Mouse (Mus musculus) cerebellum, postnatal 25 days (tissue): Measurements from ENCODE around the gene Adgra1.

ENCODE experiments used
- DNase-seq, 2 experiments: peaks; one replicate each; pipeline ENCODE4 v3.0.0; 2021; ENCODE audit warnings: mixed read lengths in 2 of 2

Adgra1 gene

DNA sequence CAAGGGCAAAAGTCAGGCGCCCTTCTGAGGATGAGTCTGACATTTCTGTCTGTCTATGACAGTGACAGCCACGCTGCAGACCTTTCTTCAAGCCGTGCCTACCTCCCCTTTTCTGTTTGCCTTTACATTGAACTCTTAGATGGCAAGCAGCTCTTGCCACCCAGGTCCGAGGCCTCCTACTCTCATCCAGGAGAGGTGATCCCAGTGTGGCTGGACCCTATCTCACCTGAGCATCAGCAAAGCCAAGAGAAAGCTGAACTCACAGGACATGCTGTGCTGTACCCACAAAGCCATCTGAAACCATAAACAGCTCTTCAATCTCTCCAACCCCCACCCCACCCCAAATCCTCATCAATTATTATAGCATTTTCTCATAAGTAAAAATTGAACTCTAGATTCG, 16.7 kb downstream of the Adgra1 start:
- no peak for DNase-seq

DNA sequence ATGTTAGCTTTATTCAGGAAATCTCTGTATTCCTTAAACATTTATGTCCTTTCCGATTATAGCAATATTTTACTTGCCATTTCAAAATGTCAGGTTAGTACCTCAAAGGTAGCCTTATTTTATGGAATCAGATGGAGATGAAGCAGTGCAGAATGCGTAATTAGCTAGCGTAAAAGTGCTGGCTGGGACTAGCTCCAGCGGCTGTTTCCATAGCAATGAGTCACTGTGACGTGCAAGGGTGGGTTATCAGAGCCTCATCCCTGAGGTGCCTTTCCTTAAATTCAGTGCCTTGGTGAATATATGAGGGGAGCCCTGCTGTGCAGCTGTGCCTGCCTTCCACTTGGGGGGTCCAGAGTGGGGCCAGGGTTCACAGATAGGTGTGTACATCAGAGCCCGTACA, 17.1 kb downstream of the Adgra1 start:
- DNase-seq = no peak

DNA sequence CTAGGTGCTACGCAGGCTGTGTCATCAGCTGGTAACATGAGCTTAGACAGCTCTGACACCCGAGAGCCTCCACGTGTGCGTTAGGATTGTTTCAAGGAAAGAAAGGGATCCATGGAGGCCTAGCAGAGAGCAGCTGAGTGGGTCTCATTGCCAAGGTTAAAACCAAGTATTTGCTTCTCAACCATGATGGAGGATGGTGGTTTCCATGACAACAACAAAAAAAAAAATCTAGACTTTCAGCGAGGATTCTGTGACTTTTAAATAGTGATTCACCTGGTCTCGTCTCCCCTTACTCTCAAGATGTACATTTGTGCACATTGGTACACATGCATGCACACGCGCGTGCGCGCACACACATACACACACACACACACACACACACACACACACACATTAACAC, 21.3 kb downstream of the Adgra1 start:
- no peak for DNase-seq

DNA sequence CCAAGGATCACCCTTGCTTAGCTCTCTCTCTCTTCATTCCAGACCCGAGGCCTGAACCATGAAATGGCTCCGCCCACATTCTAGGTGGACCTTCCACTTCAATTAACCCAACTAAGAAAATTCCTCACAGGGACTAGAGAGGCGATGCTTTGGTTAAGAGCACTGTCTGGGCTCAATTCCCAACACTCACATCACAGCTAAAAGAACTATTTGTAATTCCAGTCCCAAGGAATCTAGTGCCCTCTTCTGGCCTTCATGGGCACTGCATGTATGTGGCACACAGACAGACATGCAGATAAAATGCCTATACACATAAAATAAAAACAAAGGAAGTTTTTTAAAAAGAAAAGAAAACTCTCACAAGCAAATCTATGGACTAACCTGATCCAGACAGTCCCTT, 27.4 kb downstream of the Adgra1 start:
- peak; percentile 76 to 85 for DNase-seq

DNA sequence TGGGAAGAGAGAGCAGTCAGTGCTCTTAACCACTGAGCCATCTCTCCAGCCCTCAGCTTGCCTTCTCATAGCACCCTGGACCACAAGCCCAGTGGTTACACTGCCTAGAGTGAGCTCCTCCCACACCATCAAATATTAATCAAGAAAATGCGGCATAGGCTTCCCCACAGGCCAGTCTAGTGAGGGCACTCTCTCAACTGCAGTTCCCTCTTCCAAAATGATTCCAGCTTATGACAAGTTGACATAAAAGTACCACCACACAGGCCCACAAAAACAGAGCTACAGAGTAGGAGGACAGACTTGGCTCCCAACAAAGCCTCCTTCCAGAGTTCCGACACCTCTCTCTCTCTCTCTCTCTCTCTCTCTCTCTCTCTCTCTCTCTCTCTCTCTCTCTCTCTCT, 29.1 kb downstream of the Adgra1 start:
- no peak for DNase-seq

DNA sequence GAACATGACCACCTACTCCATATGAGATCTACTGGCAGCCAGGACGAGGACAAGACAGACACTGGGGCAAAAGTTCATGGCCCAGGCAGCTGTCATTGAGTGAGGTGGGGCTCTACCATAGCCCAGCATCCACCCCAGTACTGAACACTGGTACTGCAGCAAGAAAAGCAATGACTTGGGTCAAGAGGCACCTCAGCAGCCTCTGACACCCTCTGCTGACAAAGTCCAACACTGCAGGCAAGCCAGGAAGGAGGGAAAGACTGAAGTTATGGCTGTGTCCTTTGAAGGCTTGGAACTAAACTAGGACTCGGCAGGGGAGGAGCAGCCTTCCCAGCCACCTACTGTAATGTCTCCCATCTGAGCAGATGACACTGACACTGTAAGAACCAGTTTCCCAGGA, 30.3 kb downstream of the Adgra1 start:
- peak; percentile 38 to 55 for DNase-seq

DNA sequence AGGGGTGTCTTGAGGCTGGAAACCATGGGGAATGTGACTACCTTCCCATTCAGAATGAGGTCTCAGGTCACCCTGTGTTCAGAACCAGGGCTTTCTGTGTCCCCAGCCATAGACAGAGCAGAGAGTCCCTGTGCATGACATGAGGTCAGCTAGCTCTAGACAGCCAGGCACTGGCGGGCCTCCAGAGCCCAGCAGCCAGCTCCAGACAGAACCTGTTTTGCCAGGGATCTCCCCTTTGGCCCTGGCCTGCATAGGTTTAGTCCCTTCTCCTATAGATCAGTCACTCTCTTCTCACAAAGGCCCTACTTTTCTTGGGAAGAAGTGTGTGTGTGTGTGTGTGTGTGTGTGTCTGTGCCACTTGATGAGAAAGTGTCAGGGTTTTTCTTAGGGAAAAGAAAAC, 30.9 kb downstream of the Adgra1 start:
- DNase-seq = peak in 1 of 2 experiments; percentile 34

DNA sequence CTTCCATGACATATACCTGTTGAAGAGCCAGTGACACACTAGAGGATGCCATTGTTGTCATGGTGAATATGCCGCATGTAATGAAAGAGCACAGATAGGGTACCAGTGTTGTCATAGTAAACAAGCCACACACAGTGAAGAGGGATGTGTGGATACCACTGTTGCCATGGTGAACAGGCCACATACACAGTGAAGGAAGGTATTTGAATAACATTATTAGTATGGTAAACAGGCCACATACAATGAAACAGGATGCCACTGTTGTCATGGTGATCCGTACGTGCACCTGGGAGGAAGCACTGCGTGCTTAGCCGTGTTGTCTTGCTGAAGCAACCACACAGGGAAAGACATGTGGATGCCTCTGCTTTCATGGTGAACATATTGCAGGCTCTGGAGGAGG, 37.0 kb downstream of the Adgra1 start:
- no peak for DNase-seq

DNA sequence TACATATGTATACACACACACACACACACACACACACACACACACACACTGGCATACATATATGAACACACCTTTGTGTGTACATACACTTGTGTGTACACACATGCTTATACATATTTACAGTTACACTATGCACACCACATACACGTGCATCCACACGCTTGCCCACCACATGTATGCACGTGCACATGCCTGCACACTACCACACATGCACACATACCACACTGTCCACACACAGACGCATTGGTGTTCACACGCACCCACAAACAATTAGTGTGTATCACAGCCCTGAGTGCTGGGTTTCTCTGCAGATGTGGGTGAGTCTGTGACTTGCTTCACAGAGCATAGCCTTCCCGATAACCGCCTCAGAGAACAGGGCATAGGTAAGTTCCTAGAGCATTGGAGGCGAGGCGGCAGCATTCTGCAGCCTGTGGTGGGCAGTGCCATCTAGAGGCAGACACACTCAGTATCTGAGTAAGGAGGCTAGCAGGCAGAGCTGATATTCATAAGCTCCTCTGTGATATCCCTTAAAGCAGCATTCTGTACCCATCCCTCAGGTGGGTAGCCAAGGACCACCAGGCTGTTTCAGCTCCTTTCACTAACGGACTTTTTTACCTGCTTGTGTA, 43.3 kb downstream of the Adgra1 start:
- peak; percentile 76 to 84 for DNase-seq

DNA sequence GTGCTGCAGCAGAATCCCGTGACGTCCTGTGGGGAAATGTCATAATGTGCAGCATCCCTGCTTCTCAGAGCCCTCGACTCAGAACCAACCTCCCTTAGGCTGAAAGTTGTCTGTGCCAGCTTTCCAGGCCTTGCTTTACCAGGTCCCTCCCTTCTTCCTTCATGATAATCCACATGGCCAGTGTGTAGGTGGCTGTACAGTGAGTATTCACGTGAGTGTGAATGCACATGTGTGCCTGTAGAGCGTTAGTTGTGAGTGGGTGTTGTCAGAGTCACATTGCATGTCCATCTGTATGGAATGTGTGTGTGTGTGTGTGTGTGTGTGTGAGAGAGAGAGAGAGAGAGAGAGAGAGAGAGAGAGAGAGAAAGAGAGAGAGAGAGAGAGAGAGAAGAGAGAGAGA, 44.1 kb downstream of the Adgra1 start:
- DNase-seq = no peak

DNA sequence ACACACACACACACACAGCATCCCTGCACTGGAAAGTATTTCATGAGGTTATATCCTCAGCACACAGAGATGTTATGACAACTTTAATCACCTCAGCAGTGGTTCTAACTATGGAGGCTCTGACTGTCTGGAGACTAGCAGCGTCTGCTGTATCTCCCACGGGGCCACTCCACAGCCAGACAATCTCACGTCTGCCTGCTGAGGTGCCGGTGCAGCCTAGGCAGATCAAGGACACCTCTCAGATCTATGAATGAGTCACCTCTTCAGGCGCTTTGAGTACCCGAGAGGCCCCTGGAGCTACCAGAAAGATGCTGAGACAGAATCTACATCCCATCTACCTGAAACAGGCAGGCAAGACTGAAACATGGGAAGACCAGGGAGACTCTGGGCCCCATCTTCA, 44.6 kb downstream of the Adgra1 start:
- DNase-seq = no peak

DNA sequence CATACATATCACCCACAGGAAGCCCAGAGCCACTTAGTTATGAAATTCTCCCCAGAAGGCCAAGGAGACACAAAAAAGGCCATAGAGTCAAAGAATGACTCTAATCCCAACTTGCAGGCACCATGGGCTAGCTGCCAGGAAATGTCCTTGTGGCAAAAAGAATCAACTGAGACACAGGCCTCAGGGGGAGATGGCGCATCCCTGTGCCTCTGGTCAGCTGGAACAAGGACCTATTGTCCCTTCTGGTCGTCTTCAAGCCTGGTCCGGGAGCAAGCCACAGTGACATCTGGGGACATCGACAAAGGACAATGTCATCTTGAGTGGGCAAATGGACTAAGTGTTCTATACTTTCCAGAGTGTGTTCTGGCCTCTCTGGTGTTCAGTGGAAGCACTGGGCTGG, 49.6 kb downstream of the Adgra1 start:
- peak; percentile 3 to 19 for DNase-seq

DNA sequence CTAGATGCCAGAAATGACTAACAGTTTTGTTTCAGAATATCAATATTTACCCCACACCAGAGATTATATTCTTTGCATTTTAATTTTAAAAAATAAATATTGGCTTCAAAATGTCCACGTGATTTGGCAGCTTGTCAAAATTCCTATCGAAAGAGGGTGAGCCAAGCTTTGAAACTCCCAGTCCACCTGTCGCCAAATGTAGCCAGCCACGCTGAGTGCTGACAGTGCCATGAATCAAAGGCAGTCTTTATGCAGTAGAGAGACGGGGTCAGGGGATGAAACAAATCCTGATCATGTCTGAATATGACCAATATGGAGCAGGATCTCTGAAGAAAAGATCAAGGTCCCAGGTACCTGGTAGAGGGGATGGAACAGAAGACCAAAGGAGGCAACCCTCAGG, 57.8 kb downstream of the Adgra1 start:
- peak in 1 of 2 experiments; percentile 27 for DNase-seq

DNA sequence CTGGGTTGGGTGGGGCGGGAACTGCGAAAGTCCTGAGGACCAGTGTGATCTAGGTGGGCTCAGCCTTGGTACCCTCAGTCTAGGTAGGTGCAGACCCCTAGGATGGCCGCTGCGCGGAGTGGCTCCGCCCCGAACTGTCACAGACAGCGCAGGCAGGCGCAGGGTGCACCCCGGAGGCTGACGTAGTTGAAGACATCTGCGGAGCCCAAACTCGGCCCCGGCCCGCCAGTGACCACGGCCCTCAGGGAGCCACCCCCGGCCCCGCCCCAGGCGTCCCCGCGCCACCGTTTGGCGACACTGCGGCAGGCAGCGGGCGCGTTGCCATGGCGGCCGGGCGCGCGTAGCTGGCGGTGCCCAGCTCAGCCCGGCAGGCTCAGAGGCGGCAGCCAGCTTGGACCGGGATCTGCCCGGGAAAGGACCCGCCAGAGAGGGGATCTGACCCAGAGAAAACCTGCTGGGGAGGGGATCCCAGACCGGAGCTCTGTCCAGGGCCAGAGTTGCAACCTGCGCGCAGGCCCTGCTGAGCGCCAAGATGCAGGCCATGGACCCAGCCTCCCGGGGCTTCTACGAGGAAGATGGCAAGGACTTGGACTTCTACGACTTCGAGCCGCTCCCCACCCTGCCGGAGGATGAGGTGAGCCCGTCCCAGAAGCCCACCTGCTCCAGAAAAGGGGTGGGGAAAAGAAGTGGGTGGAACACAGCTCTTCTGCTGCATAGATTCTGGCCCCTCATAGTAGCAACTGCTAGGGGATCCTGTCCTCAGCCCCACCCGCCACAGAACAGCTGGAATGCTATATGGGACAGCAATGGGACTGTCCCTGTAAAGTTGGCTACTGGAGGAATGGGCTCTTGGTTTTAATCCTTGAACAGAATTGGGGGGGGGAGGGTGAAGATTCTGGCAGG, 60.9 kb downstream of the Adgra1 start, which contains the start of gene Kndc1:
TSS of gene Kndc1 (plus strand) at position 42 of the 903 bp plus-strand sequence.
- peak; percentile 90 to 93 for DNase-seq

DNA sequence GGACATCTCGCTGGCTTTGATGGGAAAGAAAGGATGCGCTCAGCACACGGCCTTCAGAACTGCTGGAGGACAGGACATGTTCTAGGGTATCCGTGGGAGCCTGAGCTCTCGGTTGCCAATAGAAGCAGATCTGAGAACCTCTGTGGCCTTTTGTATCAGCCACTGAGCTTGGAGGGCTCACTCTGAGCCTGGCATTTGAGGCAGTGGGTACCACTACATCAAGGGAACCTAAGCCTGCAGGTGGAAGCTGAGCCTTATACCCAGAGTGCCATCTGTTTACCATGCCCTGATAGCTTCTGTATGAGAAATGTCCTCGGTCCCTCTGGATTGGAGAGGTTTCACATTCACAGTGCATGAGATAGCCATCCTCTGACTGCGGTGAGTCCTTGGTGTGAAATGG, 62.3 kb downstream of the Adgra1 start:
- peak; percentile 42 to 60 for DNase-seq

DNA sequence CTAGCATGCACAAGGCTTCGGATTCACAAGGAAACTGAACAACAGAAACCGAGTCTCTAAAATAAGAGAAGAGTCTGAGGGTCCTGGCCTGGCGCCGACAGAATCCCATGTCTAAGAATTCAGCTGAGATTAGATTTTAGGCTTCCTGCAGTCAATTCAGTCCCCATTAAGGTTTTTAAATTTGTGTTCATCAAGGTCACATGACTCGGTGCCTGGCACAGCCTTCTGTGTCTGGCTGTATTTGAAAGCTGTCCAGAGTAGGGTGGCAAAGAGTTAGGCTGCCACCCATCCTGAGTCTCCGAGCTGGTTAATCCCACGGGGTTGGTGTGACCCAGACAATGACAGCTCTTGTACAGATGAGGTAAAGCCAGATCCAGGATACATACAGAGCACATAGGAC, 62.8 kb downstream of the Adgra1 start:
- peak; percentile 64 to 66 for DNase-seq

DNA sequence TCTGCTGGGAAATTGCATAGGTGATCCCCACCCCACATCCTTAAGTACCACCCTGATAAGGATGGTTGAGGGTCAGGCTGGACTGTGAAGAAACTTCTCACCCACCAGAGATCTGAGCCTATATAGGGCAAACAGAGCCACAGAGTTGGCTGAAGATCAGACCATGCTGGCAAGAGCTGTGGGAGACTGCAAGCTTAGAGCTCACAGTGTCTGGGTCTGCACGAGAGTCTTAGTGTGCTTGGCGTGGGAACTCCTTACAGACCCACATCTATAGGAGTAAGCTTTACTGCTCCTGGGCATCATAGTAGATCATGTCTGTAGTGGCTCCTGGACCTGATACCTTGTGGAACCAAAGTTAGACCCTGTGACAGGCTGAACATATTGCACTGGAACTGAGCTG, 64.6 kb downstream of the Adgra1 start:
- DNase-seq = peak; percentile 64 to 65

DNA sequence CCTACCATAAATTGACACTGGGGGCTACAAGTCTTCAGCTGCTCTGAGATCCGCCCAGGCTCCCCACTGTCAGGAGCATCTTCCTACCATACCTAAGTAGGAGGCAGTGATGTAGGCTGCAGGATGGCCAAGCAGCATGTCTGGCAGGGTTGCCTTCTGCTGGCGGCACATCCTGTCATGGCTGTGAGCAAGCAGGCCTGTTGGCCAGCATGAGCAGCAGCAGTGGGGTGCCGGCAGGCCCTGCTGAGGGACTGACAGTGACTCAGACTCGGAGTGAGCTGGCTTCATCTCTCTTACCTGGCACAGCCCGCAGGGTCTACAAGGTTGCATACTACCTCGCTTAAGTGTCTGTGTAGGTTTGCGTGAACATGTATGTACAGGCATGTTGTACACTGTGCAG, 65.5 kb downstream of the Adgra1 start:
- peak; percentile 93 for DNase-seq

DNA sequence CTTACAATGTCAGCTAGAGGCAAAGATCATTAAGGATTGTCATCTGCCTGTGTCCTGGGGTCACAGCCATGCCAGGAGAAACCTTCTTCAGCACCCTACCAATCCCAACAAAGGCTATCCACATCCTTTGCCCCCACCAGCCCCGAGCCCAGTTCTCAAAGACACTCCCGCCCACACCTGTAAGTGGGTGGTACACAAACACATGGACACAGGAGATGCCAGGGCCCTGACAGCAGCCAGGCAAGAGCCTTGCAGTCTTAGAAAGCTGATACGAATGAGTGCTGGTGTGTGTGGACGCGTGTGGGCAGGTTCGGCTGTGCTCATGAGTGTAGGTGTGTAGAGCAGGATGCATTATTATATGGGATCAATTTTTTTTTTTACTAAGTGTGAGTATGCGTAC, 66.5 kb downstream of the Adgra1 start:
- peak in 1 of 2 experiments; percentile 58 for DNase-seq

DNA sequence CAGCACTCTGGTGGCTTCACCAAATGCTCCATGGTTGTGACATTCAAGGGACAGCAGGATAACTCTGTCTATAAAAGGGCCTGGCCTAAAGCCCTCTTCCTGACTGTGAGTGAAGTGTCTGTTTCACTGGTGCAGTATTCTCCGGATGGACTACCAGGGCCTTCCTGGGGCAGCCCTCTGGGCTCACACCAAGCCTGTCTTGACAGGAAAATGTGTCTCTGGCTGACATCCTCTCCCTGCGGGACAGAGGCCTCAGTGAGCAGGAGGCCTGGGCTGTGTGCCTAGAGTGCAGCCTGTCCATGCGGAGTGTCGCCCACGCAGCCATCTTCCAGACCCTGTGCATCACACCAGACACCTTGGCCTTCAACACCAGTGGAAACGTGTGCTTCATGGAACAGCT, 66.9 kb downstream of the Adgra1 start:
- peak; percentile 93 to 94 for DNase-seq

DNA sequence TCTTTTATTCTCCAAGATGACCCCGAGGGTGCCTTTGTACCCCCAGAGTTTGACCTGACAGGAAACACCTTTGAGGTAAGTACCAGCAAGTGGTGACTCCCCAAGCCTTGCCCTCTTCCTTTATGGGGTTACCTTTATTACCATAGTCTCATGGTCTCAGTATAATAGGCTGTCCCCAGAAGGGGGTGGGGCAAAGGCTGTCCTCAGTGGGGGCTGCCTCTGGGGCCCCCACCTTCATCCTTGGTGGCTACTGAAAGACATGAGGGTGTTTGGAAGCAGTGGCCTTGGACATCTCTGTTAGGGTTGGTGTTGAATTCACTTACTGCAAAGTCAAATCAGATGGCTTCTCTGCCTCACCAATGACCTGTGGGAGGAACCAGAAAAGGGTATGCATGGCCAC, 68.0 kb downstream of the Adgra1 start:
- DNase-seq = no peak

DNA sequence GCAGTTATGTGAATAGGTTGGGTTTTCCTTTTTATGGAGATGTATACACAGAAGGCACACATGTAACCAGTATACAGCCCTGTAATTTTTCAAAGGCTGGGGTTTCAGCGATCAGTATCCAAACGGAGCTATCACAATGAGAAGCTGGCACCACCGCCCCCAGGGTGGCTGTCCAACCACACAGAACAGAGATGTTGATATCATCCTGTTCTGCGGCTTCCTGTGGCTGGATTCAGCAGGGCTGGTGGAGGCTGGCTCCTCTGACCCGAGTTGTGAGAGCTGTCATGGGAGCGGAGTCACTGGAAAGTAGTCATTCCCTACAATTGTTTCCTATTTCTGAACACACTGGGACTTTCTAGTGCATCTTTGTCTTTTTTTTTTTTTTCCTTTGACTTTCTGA, 71.3 kb downstream of the Adgra1 start:
- peak in 1 of 2 experiments; percentile 28 for DNase-seq

DNA sequence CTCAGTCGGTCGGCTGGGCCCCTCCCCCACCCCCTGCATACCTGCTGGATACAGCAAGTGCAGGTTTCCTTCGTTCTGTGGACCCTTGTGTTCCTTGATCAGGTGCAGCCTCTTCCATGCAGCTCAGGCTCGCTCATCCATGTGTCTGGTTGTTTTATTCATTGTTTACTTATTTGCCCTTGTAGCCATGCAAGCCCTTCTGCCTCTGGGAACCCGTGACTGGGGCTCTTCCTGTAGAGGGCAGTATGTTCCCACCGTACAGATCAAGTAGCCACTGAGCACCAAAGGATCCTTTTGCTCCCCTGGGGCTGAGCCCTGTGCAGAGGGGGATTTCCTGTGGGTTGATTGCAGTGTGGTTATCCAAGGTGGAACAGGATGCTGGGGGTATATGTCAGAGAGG, 71.7 kb downstream of the Adgra1 start:
- DNase-seq = peak; percentile 58 to 65

DNA sequence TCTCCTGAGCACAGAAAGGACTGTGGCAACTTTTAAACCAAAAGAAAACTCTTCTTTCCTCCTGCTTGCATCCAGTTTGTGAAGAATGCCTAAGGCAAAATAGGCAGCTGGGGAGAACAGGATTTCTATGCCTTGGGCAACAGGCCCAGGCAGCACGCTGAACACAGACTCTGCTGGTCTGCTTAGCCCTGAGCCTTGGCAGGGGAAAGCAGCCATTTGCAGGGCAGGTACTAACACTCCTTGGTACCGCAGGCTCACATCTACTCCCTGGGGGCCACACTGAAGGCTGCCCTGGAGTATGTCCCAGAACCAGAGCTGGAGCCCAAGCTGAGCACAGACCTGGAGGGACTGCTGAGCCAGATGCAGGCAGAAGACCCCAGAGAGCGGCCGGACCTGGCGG, 74.2 kb downstream of the Adgra1 start:
- peak; percentile 73 to 76 for DNase-seq
